Mouse (Mus musculus): ENCODE results near the gene Pou2af1. TPM values are rescaled to one million over a fixed set of nuclear protein-coding genes. Genes with fewer than 3 reads are reported as not detected.

Gene Pou2af1
- polyA plus RNA-seq, 1 experiment = not detected

GRCm38 (mm10) chr9:51272102-51272501, 58.6 kb downstream of the Pou2af1 start:
- H3K4me3 ChIP-seq (ENCODE audit: insufficient read depth, low read length) = no peak overlapping the region
- no peaks in the 10 kb centered on the region for H3K4me1 ChIP-seq (ENCODE audit: control insufficient read depth, insufficient read depth, low read length)
- no peak overlapping the region for H3K27ac ChIP-seq (ENCODE audit: insufficient read depth, low read length)
- no peak for TF ChIP-seq POLR2A (IDR thresholded peaks at IDR 0.05; ENCODE audit: low read depth, low read length)
- TF ChIP-seq CTCF (IDR thresholded peaks at IDR 0.05; ENCODE audit: borderline replicate concordance, insufficient read depth, low read length) = no peak

GRCm38 (mm10) chr9:51273581-51274154, 60.2 kb downstream of the Pou2af1 start:
- H3K27ac ChIP-seq (ENCODE audit: insufficient read depth, low read length) = no peak overlapping the region
- H3K4me3 ChIP-seq (ENCODE audit: insufficient read depth, low read length) = no peak overlapping the region
- TF ChIP-seq POLR2A (IDR thresholded peaks at IDR 0.05; ENCODE audit: low read depth, low read length) (no peak), CTCF (IDR thresholded peaks at IDR 0.05; ENCODE audit: borderline replicate concordance, insufficient read depth, low read length) (no peak)
- no peaks in the 10 kb centered on the region for H3K4me1 ChIP-seq (ENCODE audit: control insufficient read depth, insufficient read depth, low read length)

DNA sequence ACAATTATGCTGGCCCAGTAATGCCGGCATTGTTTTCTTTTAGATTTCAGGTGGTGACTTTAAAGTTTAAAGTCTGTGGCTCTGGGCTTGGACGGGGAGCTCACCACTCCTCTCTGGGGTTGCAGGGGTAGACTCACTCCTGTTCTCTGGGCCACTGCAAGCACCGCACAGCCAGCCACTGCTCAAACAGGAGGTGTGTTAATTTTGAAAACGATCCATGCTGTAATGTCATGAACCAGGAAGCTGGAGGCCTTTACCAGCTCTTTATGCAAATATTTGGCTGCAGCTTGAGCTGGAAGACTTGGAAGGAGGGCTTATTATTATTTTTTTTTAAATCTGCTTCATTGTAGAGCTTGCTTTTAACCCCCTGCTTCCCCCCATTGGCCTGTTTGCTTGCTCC, 61.2 kb downstream of the Pou2af1 start:
- H3K27ac ChIP-seq (ENCODE audit: insufficient read depth, low read length) = no peak overlapping the region
- H3K4me1 ChIP-seq (ENCODE audit: control insufficient read depth, insufficient read depth, low read length) = no peaks in the 10 kb centered on the region
- no peak overlapping the region for H3K4me3 ChIP-seq (ENCODE audit: insufficient read depth, low read length)
- no peak for TF ChIP-seq CTCF (IDR thresholded peaks at IDR 0.05; ENCODE audit: borderline replicate concordance, insufficient read depth, low read length)
- no peak for TF ChIP-seq POLR2A (IDR thresholded peaks at IDR 0.05; ENCODE audit: low read depth, low read length)

DNA sequence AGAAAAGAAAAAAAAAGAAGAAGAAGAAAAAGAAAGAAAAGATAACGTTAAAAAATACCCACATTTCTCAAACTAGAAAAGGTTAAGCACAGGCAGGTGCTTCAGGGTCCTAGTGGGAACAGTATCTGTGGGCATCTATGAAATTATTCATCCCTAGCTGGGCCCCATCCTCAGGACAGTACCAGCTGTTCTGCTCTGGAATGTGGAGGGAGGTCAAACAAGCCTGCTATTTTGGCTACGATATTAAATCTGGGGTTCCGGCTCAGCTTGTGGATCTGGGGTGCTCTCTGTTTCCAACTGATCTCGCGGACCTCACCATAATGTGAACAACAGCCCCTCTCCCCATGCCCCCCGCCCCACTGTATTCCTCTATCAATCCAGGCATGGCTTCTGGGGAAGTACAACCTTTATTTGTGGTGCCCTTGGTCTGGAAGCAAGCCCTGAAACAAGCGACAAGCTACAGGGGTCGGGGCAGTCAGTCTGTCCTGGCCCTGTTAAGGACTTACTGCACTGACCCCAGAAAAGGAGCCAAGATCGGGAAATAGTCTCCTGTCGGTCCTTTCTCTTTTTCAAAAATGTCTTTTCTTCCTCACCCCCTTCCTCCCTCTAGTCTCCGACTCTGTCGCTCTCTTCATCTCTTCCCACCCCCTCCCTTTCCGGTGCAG, 64.5 kb downstream of the Pou2af1 start:
- H3K27ac ChIP-seq (ENCODE audit: insufficient read depth, low read length) = no peak overlapping the region; the same call in 1 of the 2 replicates

GRCm38 (mm10) chr9:51278500-51279381, 65.2 kb downstream of the Pou2af1 start, which contains the start of gene Colca2:
TSS of gene Colca2 (minus strand) at chr9:51278569.
- TF ChIP-seq POLR2A (IDR thresholded peaks at IDR 0.05; ENCODE audit: low read depth, low read length) (peak; percentile 57; the same call in 1 of the 2 replicates), CTCF (IDR thresholded peaks at IDR 0.05; ENCODE audit: borderline replicate concordance, insufficient read depth, low read length) (no peak)
- Histone ChIP-seq H3K4me1 (ENCODE audit: control insufficient read depth, insufficient read depth, low read length) (no peaks in the 10 kb centered on the region), H3K27ac (ENCODE audit: insufficient read depth, low read length) (no peak within 1 kb of the TSS; the same call in 1 of the 2 replicates), H3K4me3 (ENCODE audit: insufficient read depth, low read length) (peak within 1 kb of the TSS; percentile 57)

More for the DNA sequence above, 64.5 kb downstream of the Pou2af1 start:
- TF ChIP-seq CTCF (IDR thresholded peaks at IDR 0.05; ENCODE audit: borderline replicate concordance, insufficient read depth, low read length) (no peak), POLR2A (IDR thresholded peaks at IDR 0.05; ENCODE audit: low read depth, low read length) (no peak)
- Histone ChIP-seq H3K4me3 (ENCODE audit: insufficient read depth, low read length) (peak overlapping the region; percentile 57), H3K4me1 (ENCODE audit: control insufficient read depth, insufficient read depth, low read length) (no peaks in the 10 kb centered on the region)

DNA sequence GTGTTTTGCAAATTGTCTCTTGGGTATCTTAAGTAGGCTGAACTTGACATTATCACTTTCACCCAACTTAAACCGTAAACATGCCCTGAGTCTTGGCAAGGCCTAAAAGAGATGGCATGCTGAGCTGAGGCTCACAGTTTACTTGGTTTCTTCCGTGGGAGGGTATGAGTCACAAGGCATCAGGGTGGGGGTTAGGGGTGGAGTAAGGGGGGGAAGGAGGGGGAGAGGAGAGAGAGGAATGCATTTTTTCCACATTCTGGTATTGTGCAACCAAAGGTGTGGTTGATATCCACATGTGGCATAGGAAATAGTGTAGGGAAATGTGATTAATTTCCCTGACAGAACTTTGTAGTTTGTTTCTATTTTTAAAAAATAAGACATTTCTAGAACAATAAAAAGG, 72.6 kb downstream of the Pou2af1 start:
- Histone ChIP-seq H3K27ac (ENCODE audit: insufficient read depth, low read length) (no peak overlapping the region), H3K4me1 (ENCODE audit: control insufficient read depth, insufficient read depth, low read length) (peaks cover 3% of the 10 kb centered on the region; the same call in 1 of the 2 replicates), H3K4me3 (ENCODE audit: insufficient read depth, low read length) (no peak overlapping the region)
- no peak for TF ChIP-seq POLR2A (IDR thresholded peaks at IDR 0.05; ENCODE audit: low read depth, low read length)
- no peak for TF ChIP-seq CTCF (IDR thresholded peaks at IDR 0.05; ENCODE audit: borderline replicate concordance, insufficient read depth, low read length)

Other genes starting within 250 kb of the Pou2af1 start
- 22.1 and 23.2 TPM in 2 replicates for gene Sik2, start 204.6 kb upstream of the Pou2af1 start, polyA plus RNA-seq (2011; ENCODE audit: insufficient read length, low read depth, missing spikeins)
- gene Btg4, start 152.8 kb upstream of the Pou2af1 start, polyA plus RNA-seq (2011; ENCODE audit: insufficient read length, low read depth, missing spikeins) = not detected in 2 replicates
- gene Layn, start 136.6 kb upstream of the Pou2af1 start, polyA plus RNA-seq (2011; ENCODE audit: insufficient read length, low read depth, missing spikeins) = 32.1 and 48.7 TPM in 2 replicates
- 4.3 and 5.8 TPM in 2 replicates for gene 4833427G06Rik, start 111.6 kb upstream of the Pou2af1 start, polyA plus RNA-seq (2011; ENCODE audit: insufficient read length, low read depth, missing spikeins)
- gene Gm32742, start 48.2 kb upstream of the Pou2af1 start, polyA plus RNA-seq (2011; ENCODE audit: insufficient read length, low read depth, missing spikeins) = 0.05 TPM in 1 of 2 replicates, not detected in the other
- 4.2 and 5.4 TPM in 2 replicates for gene Colca2, start 64.9 kb downstream of the Pou2af1 start, polyA plus RNA-seq (2011; ENCODE audit: insufficient read length, low read depth, missing spikeins)
- gene 1810046K07Rik, start 115.2 kb downstream of the Pou2af1 start, polyA plus RNA-seq (2011; ENCODE audit: insufficient read length, low read depth, missing spikeins) = not detected in 2 replicates

Data from embryonic fibroblast, embryonic 13.5 days (primary cell).